Mouse (Mus musculus): ENCODE data around the gene Bsnd. TPM values are rescaled to one million over a fixed set of nuclear protein-coding genes. Genes with fewer than 3 reads are reported as not detected.
A peak's percentile ranks its signal among the peaks of the same experiment; 100 is the strongest.

Gene Bsnd
- polyA plus RNA-seq (2015; fragmentation: Nextera tagmentation; extraction: Ambion mirVana), result not detected in 2 replicates

DNA sequence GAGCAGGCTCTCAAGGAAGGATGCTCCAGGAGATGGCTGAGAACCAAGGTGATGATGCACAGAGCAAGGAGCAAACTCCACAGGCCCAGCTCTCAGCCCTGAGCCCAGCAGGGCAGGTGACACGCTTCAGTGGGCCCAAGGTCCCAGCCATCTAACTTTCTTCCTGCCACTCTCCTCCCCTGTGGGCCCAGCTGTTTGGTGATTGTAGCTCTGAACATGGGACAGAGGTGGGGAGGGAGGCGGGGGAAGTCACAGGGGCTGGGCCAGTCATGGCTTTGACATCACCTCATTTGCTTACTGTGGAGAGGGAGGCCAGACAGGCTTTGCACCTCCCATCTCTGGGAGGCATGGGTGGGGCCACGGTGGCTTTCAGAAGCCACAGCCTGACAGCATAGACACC lies at the start of gene Bsnd:
Gene Bsnd, minus strand, starts transcription at position 168 of the 400 bp plus-strand sequence.
- no peaks in the 10 kb centered on the region for H3K4me1 ChIP-seq (replicated peaks)
- no peak within 1 kb of the TSS for H3K27ac ChIP-seq
- 58% methylated on average over 3 of the region's 3 CpGs for whole genome bisulfite sequencing
- peaks cover 9% of the 10 kb centered on the region; the same call in 1 of the 2 replicates for H3K27me3 ChIP-seq
- H3K4me2 ChIP-seq, result no peak within 1 kb of the TSS
- no peaks in the 10 kb centered on the region for H3K9me3 ChIP-seq (replicated peaks)
- ATAC-seq (replicated peaks; ENCODE audit: insufficient number of reproducible peaks, insufficient read depth, low FRiP score, low read depth), result no peak
- no peak within 1 kb of the TSS for H3K9ac ChIP-seq
- H3K36me3 ChIP-seq, result no peaks in the 10 kb centered on the region
- H3K4me3 ChIP-seq, result no peak within 1 kb of the TSS

DNA sequence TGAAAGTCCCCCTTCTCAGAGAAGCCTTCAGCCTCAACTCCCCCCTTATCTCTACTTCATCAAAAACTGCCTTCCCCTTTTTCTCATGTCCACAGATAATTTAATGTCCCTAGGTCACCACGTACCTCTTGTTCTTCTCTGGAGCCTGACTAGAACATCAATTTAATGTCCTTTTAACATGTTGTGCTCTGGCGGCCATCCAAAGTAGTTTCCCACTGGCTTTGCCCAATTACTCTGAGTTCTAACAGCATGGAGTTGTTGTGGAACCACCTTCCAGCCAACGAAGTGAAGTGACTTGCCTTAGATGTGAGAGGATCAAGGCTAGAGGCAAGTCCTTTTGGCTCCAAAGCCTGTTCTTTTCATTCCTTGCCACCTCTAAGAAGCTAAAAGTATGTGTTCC lies 49.4 kb upstream of the Bsnd start:
- H3K36me3 ChIP-seq, result no peaks in the 10 kb centered on the region
- no peak overlapping the region for H3K4me3 ChIP-seq
- H3K9ac ChIP-seq, result no peak overlapping the region
- H3K27ac ChIP-seq, result no peak overlapping the region
- no peak overlapping the region for H3K4me2 ChIP-seq
- no peak for ATAC-seq (replicated peaks; ENCODE audit: insufficient number of reproducible peaks, insufficient read depth, low FRiP score, low read depth)
- no peaks in the 10 kb centered on the region for H3K9me3 ChIP-seq (replicated peaks)
- WGBS, result 57% methylated on average over 3 of the region's 3 CpGs
- peaks cover 10% of the 10 kb centered on the region; the same call in 1 of the 2 replicates for H3K27me3 ChIP-seq
- H3K4me1 ChIP-seq (replicated peaks), result peaks cover 10% of the 10 kb centered on the region

DNA sequence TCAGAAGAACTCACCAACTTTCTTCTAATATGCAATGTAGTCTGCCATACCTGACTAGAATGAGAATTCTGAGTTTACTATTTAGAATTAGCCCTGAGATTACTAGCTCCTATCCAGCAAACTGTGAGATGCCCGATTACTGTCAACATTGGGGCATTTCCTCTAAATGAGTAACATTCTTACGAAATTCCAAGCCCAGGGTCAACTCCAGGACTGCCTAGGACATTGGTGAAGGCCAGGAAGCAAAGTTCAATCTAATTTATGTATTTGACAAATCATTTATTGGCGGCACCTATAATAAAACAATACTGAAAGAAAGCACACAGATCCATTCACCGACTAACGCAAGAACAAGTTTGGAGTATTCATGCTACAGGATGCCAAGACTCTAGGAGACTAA lies 47.7 kb upstream of the Bsnd start:
- no peaks in the 10 kb centered on the region for H3K9me3 ChIP-seq (replicated peaks)
- H3K4me3 ChIP-seq, result no peak overlapping the region
- no peaks in the 10 kb centered on the region for H3K36me3 ChIP-seq
- WGBS, result 85% methylated on average over 5 of the region's 5 CpGs
- peaks cover 10% of the 10 kb centered on the region; the same call in 1 of the 2 replicates for H3K27me3 ChIP-seq
- H3K27ac ChIP-seq, result no peak overlapping the region
- no peak overlapping the region for H3K4me2 ChIP-seq
- H3K9ac ChIP-seq, result no peak overlapping the region
- no peak for ATAC-seq (replicated peaks; ENCODE audit: insufficient number of reproducible peaks, insufficient read depth, low FRiP score, low read depth)
- H3K4me1 ChIP-seq (replicated peaks), result no peaks in the 10 kb centered on the region

DNA sequence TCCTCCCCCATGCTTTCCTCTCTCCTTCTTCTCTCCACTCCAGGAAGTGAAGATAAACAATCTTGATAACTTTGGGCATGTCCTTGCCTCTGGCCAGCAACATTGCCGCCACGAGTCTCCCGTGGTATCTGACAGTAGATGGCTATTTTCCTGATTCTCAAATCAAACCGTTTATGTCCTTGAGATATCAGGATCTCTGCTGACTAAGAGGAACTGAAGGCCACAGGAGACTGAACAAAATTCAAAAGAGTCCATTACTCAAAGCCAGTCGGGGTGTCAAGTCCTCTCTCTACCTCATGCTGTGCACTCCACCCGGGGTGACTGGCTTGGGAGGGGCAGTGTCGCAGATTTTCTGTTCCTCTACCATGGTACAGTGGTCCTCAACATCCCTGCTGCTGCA lies 42.2 kb upstream of the Bsnd start:
- Histone ChIP-seq H3K9ac (no peak overlapping the region), H3K4me2 (no peak overlapping the region), H3K27ac (no peak overlapping the region), H3K9me3 (replicated peaks) (no peaks in the 10 kb centered on the region), H3K4me3 (no peak overlapping the region), H3K27me3 (peaks cover 4% of the 10 kb centered on the region; the same call in 1 of the 2 replicates), H3K4me1 (replicated peaks) (peaks cover 5% of the 10 kb centered on the region), H3K36me3 (no peaks in the 10 kb centered on the region)
- no peak for ATAC-seq (replicated peaks; ENCODE audit: insufficient number of reproducible peaks, insufficient read depth, low FRiP score, low read depth)
- 36% methylated on average over 7 of the region's 7 CpGs for WGBS

DNA sequence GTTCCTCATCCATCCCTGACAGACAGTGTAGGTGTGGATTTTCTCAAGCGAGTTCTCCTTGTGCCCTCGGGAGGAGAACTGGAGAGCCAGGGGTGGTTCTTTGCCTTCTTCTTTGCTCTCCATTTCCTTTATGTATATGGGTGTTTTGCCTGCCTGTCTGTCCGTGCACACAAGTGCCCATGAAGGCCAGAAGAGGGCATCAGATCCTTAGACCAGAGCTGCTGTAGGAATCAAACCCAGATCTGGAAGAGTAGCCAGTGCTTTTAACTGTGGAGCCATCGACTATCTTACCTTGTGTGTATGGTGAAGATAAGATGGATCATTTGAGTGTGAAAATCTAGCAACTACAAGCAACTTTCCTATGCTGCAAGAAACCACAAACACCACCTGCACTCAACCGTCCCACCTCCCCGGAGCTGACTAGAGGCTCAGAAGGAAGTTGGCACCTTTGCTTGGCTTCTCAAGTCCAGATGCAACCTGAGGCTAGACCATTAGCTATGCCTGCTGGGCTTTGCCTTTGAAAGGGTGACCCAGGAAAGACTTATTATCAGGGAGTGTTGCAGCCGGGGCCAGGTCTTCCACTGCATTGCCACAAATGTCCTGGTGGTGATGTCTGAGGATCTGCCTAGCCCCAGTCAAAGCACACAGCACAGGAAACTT lies 41.5 kb upstream of the Bsnd start:
- H3K27ac ChIP-seq, result no peak overlapping the region
- WGBS, result 41% methylated on average over 7 of the region's 7 CpGs

DNA sequence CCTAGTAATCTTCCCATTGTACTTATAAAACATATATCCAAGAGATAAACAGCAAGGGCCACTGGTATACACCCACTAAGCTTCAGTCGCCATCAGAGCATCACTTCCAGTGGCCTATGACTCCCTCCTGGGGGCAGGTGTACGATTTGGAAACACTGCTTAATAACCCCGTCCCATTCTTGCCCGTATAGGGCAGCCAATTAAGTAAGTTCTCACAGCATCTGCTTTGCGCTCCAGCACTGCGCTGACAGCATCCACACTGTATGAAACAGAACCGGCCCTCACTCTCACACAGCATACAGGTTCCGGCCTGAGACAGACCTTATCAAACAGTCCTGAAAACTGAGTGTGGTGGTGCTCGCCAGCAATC lies 38.0 kb upstream of the Bsnd start:
- no peak for ATAC-seq (replicated peaks; ENCODE audit: insufficient number of reproducible peaks, insufficient read depth, low FRiP score, low read depth)
- Histone ChIP-seq H3K4me1 (replicated peaks) (peaks cover 6% of the 10 kb centered on the region), H3K27ac (no peak overlapping the region), H3K9ac (no peak overlapping the region), H3K4me2 (no peak overlapping the region), H3K9me3 (replicated peaks) (no peaks in the 10 kb centered on the region), H3K27me3 (no peaks in the 10 kb centered on the region), H3K4me3 (no peak overlapping the region), H3K36me3 (no peaks in the 10 kb centered on the region)
- 64% methylated on average over 9 of the region's 9 CpGs for WGBS

More for the DNA sequence above, 41.5 kb upstream of the Bsnd start:
- ATAC-seq (replicated peaks; ENCODE audit: insufficient number of reproducible peaks, insufficient read depth, low FRiP score, low read depth), result no peak
- Histone ChIP-seq H3K27me3 (peaks cover 4% of the 10 kb centered on the region; the same call in 1 of the 2 replicates), H3K4me2 (no peak overlapping the region), H3K4me1 (replicated peaks) (peaks cover 6% of the 10 kb centered on the region), H3K4me3 (no peak overlapping the region), H3K36me3 (no peaks in the 10 kb centered on the region), H3K9ac (no peak overlapping the region), H3K9me3 (replicated peaks) (no peaks in the 10 kb centered on the region)

DNA sequence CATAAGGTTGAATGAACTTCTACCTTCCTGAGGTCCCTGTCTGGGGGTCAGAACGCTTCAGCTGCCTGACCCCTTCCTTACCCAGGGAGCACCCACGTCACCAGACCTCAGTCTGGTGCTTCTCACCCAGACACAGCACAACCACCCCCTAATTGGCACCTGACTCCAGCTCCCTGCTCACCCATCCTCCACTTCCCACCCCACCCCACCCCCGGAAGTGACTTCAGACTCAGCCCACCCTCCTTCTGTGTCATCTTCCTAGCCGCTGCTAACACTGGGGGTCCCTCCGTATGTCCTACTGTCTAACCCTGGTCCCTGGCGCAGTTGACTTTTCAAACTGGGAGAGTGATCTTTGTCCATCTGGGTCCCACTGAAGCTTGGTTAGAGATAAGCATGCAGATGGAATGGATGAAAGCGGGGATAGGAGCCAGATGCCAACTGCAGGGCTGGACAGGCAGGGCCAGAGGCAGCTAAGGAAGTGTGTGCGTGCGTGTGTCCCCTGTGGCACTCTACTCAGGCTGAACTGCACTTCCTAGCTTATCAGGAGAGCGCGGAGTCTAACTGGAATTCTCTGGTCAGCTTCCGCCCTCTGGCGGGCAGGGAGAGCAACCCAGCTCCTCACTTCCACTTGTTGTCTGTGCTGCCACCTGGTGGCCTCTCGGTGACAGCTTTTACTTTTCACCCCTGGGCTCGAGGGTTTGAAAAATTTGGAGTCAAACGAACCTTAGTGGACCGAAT lies 37.5 kb upstream of the Bsnd start:
- Histone ChIP-seq H3K36me3 (no peaks in the 10 kb centered on the region), H3K4me1 (replicated peaks) (peaks cover 6% of the 10 kb centered on the region), H3K9me3 (replicated peaks) (no peaks in the 10 kb centered on the region), H3K4me3 (peak overlapping the region; percentile 28; the same call in 1 of the 2 replicates), H3K27me3 (no peaks in the 10 kb centered on the region), H3K27ac (no peak overlapping the region), H3K4me2 (peak overlapping the region; percentile 64), H3K9ac (peak overlapping the region; percentile 52)
- WGBS, result 15% methylated on average over 17 of the region's 17 CpGs
- ATAC-seq (replicated peaks; ENCODE audit: insufficient number of reproducible peaks, insufficient read depth, low FRiP score, low read depth), result peak; percentile 86

DNA sequence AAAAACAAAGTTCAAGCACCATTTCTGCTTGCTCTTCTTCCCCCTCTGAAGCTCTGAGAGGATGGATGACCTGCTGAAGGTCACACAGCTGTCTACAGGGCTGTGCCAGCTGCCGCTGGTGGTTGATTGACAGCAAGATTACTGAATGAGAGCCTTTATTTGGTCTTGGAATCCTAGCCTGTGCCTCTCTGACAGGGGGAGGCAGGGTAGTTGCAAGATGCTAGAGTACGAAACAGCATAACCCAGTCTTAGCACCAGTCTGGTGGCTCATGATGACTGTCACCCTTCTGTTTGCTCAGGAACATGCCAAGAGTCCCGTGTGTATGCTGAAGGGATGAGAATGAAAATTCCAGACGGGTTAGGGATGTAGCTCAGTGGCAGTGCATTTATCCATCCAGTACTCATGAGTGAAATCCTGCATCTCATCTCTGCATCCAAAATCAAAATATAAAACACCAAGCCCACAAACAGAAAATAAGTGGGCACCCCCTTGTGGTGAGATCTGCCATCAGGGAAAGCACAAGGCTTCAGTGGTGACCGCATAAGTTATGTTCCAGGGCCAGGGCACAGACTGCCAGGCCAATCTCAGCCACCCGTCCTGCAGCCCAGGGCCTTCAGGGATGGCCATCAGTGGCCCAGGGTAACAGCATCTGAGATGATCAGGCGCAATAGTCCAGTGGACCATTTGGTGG lies 35.9 kb upstream of the Bsnd start:
- Histone ChIP-seq H3K36me3 (no peaks in the 10 kb centered on the region), H3K27ac (no peak overlapping the region), H3K4me3 (no peak overlapping the region), H3K9ac (no peak overlapping the region), H3K4me1 (replicated peaks) (peaks cover 6% of the 10 kb centered on the region), H3K27me3 (no peaks in the 10 kb centered on the region), H3K4me2 (no peak overlapping the region), H3K9me3 (replicated peaks) (no peaks in the 10 kb centered on the region)
- WGBS, result 68% methylated on average over 7 of the region's 7 CpGs
- no peak for ATAC-seq (replicated peaks; ENCODE audit: insufficient number of reproducible peaks, insufficient read depth, low FRiP score, low read depth)

DNA sequence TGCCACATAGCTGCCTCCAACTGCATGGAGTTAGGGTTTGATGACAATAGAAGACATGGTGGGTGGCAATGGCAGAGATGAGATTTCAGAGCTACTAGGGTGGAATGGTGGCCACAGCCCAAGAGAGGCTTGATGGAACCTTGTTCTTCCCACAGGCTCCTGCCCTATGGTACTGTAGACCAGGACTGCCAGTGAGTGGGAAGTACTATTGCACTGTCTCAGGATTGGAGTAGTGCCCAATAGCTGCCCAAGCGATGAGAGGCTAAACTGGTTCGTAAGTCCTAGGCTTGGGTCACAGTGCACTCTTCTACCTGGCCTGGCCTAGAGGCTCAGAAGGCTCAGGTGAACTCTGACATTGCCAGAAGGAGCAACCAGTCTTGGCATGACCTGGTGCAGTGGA lies 32.9 kb upstream of the Bsnd start:
- Histone ChIP-seq H3K36me3 (no peaks in the 10 kb centered on the region), H3K4me3 (no peak overlapping the region), H3K27ac (no peak overlapping the region), H3K27me3 (no peaks in the 10 kb centered on the region), H3K4me2 (no peak overlapping the region), H3K4me1 (replicated peaks) (peaks cover 6% of the 10 kb centered on the region), H3K9me3 (replicated peaks) (no peaks in the 10 kb centered on the region), H3K9ac (no peak overlapping the region)
- 82% methylated on average over 2 of the region's 2 CpGs for WGBS
- ATAC-seq (replicated peaks; ENCODE audit: insufficient number of reproducible peaks, insufficient read depth, low FRiP score, low read depth), result no peak

DNA sequence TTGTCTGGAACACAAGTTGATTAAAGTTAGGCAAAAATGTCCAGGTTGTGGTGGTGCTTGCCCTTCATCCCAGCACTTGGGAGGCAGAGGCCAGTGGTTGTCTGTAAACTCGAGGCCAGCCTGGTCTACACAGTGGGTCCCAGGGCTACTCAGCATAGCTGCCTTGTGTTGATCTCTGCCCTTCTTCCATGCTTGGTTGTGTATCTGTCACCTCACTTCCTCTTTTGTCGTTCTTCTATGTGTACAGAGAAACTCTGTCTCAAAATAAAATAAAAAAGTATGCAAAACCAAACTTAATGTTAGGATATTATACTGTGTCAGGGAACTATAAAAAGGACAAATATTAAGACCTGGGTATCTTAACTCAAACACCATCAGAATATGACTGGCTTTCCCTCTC lies 32.0 kb upstream of the Bsnd start:
- Histone ChIP-seq H3K9me3 (replicated peaks) (no peaks in the 10 kb centered on the region), H3K4me1 (replicated peaks) (no peaks in the 10 kb centered on the region; the same call in 1 of the 2 replicates), H3K36me3 (no peaks in the 10 kb centered on the region), H3K27me3 (no peaks in the 10 kb centered on the region), H3K4me3 (no peak overlapping the region), H3K9ac (no peak overlapping the region), H3K27ac (no peak overlapping the region), H3K4me2 (no peak overlapping the region)
- no peak for ATAC-seq (replicated peaks; ENCODE audit: insufficient number of reproducible peaks, insufficient read depth, low FRiP score, low read depth)
- 64% methylated on average over 2 of the region's 2 CpGs for WGBS

DNA sequence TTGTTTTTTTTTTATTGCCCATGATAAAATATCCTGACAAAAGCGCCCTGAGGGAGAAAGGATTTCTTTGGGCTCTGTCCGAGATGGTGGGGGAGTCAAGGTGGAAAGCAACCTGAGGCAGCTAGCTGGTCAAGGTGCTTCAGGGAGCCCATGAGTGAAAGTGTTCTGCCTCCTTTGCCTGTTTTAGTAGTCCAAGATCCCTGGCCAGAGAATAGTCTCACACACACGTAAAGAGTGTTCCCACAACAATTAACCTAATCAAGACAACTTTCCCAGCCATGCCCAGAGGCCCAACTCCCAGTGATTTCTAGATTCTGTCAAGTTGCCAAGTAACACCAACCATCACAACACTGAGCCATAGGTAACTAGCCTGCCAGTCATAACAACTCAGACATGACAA lies 30.5 kb upstream of the Bsnd start:
- Histone ChIP-seq H3K4me1 (replicated peaks) (no peaks in the 10 kb centered on the region), H3K9ac (no peak overlapping the region), H3K27me3 (no peaks in the 10 kb centered on the region), H3K4me2 (no peak overlapping the region), H3K9me3 (replicated peaks) (no peaks in the 10 kb centered on the region), H3K4me3 (no peak overlapping the region), H3K27ac (no peak overlapping the region), H3K36me3 (no peaks in the 10 kb centered on the region)
- ATAC-seq (replicated peaks; ENCODE audit: insufficient number of reproducible peaks, insufficient read depth, low FRiP score, low read depth), result no peak
- 68% methylated on average over 3 of the region's 3 CpGs for WGBS
